Mouse (Mus musculus): ENCODE results near the gene Adcy4.

Gene Adcy4

DNA sequence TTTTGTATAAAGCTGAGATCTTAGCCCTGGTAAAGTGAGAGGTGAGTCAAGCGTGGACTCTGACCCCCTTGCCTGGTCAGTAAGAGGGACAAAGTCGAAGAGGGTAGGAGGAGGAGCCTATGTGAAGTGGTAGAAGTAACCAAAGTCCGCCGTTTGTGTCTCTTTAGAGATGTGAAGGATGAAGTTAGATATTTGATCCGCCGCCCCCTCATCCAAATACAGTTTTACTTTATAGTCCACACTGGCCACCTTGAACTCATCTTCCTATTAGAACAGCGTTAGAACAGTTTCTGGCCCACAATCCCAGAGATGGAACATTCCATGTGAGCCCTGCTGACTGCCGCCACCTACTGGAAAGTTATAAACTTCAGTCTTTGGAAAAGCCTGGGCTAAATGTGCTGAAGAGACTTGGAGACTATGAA, 25.5 kb downstream of the Adcy4 start, which contains the start of gene Cideb:
TSS of gene Cideb (minus strand) at position 96 of the 422 bp plus-strand sequence.
- ATAC-seq (ENCODE audit: low TSS enrichment) = peak; percentile 64

DNA sequence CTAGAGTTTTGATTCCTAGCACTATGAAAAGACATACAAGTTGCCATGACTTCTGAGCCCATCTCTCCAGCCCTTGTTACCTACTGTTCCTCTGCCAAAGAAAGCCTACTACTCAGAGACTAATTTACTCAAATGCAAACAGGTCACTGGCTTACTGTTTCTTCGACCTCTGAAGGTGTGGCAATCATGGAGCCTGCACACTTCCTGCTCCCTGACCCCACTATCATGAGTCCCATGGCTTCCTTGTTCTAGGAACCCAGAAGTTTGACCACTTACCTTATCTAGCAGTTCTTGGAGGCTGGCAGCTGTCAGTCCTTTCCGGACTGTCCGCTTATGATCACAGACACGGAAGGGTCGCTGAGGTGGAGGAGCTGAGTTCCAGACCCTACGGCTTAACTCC, 26.3 kb downstream of the Adcy4 start:
- no peak for ATAC-seq (ENCODE audit: low TSS enrichment)

DNA sequence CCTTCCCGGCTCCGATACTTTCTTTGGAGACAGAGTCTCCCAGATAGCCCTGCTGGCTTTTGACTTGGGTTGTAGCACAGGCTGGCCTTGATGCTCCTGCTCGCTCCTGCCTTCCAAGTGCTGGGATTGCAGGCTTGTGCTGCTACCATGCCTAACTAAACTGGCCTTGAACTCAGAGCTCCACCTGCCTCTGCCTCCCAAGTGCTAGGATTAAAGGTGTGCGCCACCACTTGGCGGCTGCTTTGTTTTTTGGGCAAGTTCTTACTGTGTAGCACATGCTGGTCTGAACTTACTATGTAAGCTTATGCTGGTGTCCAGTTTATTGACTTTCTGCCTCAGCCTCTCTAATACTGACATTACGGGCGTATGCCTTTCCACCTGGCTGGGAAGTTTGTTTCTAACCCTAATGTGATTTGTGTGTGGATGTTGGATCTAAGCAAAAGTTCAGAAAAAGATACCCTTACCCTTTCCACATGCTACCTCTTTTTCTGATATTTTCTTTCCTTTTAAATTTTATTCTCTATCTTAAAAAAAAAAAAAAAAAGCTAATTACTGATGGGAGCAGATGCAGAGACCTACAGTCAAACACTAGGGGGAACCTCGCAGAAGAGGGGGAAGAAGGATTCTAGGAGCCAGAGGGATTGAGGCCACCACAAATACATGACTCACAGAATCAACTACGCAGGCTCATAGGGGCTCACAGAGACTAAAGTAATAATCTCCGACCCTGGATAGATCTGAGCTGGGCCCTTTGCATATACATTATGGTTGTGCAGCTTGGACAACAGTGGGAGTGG, 36.6 kb downstream of the Adcy4 start:
- ATAC-seq (ENCODE audit: low TSS enrichment) = no peak

DNA sequence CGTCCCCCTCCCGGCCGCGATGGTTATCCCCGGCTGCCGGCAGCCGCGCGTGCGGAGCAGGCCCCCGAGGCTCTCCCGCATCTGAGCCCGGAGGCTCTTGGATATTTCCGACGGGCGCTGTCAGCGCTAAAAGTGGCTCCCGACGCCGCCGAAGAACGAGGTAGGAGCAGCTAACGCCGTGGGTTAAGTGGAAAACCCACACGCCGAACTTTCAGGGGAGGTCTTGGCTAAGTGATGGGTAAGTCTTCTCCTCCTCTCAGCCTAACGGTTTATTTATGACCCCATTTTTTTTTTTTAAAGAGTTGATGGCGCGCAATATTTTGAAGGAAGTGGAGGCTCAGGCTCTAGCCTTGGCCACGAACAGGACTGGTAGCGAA, 38.0 kb downstream of the Adcy4 start:
- no peak; the same call in 1 of the 2 replicates for ATAC-seq (ENCODE audit: low TSS enrichment)

DNA sequence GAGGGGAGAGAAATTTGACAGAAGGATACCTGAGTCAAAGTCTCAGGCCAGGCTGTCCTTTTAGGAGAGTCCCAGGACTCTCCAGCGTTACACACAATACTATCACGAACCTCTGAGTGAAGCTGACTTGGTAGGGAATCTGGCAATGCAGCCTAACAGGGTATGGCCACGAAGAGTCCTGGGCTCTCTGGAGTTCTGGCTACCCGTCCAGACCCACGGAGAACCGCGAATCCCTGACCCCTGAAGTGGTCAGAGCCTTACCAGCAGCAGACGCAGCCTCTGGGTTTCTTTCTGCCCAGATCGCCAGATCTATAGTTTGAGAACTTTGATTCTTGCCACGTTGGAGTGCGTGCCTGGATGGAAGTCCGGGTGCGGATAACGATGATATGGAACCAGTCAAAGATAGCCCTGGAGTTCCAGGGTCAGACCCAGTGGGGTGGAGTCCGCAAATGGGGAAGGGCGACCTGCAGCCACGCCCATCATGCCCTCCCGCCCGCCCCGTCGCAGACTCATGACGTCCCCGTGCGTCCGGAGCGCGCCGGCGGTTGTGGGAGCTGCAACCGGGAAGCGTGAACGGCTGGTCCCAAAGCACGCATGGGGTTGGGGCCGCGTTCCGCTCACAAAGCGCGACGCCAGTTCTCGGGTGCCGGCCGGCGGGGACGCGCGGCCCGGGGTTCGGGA, 38.6 kb downstream of the Adcy4 start, which contains the start of the genes Dhrs1 and Nop9:
TSS of gene Dhrs1 (minus strand) at position 511 of the 681 bp plus-strand sequence.
TSS of gene Nop9 (plus strand) at position 514 of the 681 bp plus-strand sequence.
- ATAC-seq (ENCODE audit: low TSS enrichment) = peak; percentile 72

DNA sequence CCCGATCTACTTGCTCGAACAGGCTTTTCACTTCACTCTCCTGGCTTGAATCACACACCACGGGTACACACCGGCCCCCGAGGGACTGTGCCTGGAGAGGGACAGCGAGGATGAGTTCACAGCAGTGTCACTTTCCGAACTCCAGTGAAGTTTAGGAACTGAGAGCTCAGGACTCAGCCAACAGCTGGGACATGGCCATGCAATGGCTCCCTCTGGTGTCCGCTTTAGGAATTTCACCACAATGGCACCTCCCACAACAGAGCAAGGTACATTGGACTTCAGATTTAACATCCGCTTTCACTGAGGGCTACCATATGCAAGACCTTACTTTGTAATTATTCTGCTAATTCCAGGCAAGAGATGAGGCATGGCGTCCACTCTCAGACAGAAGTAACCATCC, 40.2 kb downstream of the Adcy4 start:
- peak; percentile 66 for ATAC-seq (ENCODE audit: low TSS enrichment)

DNA sequence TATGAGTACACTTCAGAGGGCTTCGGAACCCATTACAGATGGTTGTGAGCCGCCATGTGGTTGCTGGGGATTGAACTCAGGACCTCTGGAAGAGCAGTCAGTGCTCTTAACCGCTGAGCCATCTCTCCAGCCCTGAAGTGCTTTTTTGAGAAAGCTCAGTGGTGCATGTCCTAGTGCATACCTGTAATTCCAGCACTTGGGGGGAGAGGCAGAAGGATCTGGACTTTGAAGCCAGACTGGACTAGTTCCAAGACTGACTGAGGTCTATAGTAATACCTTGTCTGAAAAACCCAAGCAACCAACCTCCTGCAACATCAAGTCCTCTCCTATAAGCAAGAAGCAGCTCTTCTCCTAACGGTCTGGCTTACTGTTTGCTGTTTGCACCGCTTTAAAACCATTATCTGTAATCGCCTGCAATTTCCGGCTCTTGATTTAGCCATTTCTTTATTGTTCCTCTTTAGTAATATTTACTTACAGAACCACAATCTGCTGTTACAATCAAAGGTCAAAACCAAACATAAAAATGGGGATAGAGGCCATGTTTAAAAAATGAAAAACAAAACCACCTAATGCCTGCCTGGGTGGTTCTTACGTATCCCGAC, 46.7 kb downstream of the Adcy4 start:
- ATAC-seq (ENCODE audit: low TSS enrichment) = no peak

DNA sequence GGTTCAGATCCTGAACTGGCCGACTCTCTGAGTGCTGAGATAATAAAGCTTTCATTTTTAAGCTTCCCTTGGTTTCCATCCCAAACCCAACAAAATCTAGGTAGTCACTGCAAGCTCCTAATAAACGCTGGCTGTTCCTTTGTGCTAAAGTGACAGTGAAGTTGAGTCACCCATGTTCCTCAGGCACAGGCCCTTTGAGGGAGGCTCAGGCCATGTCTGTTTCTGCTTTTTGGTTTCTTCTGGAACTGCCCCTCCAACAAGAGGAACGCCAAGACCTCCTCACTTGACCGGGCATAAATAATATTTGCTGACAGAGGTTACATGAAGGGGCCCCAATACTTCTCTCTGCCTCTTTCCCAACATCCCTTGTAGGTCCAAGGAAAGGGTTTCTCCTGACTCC, 48.1 kb downstream of the Adcy4 start:
- ATAC-seq (ENCODE audit: low TSS enrichment) = no peak

DNA sequence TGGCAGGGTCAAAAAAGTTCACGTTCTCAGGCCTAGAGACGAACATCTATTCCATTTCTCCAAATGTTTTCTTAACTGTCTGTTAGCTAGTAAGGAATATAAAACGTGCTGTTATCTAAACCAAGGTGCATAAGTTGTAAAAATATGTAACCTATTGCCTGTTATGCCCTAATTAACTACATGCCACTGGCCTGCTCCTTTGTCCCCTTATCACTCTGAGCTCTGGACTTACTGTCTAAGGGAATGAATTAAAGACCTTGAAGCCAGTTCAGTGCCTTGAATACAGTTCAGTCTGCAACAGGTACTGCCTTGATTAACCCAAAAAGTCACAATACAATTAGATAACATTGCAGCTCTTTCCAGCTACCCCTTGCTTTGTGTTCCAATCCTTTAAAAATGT, 48.6 kb downstream of the Adcy4 start:
- no peak for ATAC-seq (ENCODE audit: low TSS enrichment)

DNA sequence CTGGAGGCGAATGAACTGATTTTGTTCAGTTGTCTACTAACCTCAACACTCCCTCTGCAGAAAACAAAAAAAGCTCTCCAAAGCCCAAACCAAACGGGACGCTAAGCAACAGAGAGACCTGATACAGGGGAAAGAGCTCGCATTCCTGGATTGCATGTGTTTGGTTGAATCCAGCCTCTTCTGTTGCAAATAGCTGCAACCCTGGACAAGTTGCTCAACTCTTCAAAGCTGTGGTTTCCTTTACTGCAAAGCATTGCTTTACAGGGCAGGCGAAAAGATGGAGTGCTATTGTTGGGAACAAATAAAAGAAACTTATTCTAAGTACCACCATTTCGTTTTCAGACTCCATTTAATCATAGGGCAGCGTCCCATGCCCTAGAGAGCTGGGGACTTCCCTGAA, 49.0 kb downstream of the Adcy4 start:
- ATAC-seq (ENCODE audit: low TSS enrichment) = no peak

DNA sequence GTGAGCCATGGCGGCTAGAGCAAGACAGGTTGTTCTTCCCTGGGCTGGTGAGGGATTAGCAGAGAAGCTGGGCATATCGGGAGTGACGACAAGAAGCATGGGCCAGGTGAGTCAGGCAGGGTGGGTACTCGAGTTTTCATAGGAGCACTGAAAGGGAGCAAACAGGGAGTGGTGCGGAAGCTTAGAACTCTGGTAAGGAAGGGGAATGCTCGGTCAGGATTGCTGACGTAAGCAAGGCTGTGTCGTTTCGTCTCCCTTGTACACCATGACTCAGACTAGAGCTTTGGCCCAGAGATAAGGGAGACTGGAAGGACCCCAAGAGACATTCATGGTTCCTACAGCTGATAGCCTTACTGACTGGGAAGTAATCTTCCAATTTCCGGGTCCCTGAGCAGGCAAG, 50.0 kb downstream of the Adcy4 start:
- ATAC-seq (ENCODE audit: low TSS enrichment) = no peak

DNA sequence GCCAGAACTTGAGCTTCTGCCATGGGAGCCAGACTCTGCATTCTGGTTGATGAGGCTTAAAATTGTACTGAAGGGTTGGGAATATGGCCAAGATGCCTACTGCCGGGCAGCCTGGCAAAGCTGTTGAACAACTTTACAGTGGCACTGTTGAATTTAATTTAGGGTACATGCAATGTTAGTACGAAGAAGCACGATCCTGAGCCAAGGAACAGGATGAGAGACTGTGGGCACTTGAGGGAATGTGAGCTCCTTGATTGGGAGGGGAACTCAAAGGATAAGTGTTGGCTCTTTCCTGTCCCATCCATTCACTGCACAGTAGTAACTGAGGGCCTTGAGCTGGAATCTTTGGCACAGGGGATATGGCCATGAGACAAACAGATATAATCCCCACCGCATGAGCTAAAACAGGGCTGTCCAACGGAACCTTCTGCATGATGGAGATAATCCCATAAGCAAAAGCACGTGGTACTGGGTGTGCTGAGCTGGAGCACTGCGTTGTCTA, 53.3 kb downstream of the Adcy4 start:
- peak; percentile 93 for ATAC-seq (ENCODE audit: low TSS enrichment)

DNA sequence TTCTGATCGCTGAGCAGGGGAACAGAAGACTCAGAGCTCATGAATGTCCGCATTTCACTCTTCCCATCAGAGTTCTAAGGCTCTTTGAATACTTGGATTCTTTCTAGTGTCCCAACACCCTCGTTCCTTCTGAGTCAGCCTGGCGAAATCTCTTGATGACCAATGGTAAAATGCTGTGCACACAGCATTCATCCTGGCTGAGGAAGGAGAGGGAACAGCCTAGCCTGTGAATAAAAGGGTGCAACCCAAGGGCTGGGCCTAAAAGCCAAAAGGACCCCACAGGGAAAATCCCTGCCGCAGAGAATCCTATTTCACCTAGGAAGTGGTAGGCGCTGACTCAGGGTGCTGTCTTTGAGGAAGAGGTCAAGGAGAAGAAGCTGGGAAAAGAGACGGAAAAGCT, 53.8 kb downstream of the Adcy4 start:
- peak; percentile 12; the same call in 1 of the 2 replicates for ATAC-seq (ENCODE audit: low TSS enrichment)

DNA sequence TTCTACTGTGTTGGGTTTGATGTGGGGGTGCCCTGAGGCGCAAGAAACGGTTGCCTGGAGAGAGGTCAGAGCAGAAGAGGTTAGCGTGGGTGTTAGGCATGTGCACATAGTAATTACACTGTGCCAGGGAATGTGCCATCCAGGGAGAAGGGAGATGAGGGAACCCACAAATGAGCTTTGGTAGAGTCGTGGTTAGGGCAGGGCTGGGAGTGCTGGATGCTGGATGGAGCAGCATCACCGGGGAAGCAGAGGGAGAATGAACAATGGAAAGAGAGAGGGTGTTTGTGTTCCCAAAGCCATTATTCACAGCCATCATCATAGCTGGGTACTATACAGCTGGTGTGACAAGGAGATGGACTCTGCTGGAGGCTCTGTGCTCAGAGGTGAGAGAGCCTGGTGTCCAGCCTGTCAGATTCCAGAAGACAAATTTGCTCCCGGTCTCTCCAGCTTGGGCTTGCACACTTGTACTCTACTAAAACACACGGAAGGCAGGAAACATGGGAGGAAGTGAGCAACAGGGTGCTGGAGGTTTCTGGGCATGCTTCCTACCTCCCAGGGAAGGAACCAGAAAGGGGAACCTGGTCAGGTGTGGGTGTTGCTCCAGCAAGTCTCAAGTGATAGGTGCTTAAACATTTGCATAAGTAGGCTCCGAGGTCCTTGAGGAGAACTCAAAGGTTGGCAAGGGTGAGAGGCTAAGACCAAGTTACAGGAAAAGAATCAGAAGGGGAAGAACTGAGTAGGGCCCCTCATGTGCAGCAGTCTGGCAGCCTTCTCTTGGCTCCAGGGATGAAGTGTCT, 55.8 kb downstream of the Adcy4 start:
- ATAC-seq (ENCODE audit: low TSS enrichment) = no peak

DNA sequence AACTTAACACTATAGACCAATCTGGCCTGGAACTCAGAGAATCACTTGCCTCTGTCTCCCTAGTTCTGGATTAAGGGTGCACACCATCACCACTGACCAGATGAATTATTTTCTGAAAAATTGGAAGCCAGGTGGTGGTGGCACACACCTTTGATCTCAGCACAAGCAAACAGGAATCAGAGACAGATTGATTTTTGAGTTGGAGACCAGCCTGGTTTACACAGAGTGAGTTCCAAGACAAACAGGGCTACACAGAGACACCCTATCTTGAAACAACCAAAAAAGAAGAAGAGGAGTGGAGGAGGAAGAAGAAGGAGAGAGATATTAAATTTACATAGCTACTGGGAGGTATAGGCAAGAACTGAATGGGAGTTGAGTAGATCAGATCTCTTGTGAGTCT, 57.6 kb downstream of the Adcy4 start:
- no peak for ATAC-seq (ENCODE audit: low TSS enrichment)

DNA sequence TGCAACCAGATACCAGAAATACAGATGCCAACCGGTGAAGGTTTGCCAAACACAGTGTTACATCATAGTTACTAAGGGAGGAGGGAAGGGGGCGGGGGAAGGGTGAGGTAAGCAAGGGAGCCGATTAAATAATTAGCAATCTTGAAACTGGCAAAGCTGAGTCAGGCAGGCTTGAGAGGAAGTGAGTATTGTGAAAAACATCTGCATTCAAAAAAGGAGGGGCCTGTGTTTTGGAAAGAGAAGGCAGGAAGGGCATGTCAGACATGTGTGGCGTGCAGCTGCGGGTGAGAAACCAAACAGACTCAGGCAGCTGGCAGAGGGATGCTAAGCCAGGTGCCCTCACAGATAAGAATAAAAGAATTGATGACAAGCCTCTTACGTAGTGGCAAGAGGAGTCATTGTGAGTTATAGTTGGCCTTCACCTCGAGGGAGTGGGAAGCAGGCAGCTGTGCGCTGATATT, 59.5 kb downstream of the Adcy4 start:
- no peak for ATAC-seq (ENCODE audit: low TSS enrichment)

DNA sequence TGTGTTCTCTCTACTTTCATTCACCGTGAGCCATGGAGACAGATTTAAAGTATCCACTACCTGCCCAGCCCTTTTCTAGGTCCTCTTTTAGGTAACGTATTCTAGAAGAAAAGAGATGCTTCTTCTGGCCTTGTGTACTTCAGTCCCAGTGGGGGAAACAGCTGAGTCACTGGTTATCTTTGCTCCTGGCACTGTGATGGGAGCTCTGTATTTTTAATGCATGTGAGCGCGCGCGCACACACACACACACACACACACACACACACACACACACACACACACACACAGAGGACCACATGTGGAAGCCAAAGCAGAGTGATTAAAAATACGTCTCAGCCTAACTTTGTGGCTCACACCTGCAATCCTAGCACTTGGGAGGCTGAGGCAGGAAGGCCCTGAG, 60.5 kb downstream of the Adcy4 start:
- ATAC-seq (ENCODE audit: low TSS enrichment) = no peak

DNA sequence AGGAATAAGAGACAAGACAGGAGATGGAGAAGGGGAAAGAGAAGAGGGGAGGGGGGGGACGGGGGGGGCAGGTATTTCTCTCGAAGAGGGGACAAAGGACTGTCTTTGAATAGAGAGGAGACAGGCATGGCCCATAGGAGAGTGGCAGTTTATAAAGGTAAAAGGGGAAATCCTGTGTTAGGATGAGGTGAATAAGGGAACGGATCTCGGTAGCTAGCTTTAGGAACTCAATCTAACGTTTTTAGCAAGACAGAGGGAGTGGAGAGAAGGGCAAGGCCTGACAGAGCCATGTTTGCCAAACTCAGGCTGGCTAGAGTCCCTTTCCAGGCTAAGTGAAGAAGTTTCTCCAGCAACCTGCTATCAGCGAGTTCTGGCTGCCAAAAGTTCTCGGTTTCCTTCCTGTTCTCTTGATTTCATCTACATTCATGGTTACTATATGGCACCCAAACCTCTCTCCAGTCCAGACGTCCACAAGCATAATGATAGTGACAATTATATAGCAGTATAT, 61.4 kb downstream of the Adcy4 start:
- no peak for ATAC-seq (ENCODE audit: low TSS enrichment)

DNA sequence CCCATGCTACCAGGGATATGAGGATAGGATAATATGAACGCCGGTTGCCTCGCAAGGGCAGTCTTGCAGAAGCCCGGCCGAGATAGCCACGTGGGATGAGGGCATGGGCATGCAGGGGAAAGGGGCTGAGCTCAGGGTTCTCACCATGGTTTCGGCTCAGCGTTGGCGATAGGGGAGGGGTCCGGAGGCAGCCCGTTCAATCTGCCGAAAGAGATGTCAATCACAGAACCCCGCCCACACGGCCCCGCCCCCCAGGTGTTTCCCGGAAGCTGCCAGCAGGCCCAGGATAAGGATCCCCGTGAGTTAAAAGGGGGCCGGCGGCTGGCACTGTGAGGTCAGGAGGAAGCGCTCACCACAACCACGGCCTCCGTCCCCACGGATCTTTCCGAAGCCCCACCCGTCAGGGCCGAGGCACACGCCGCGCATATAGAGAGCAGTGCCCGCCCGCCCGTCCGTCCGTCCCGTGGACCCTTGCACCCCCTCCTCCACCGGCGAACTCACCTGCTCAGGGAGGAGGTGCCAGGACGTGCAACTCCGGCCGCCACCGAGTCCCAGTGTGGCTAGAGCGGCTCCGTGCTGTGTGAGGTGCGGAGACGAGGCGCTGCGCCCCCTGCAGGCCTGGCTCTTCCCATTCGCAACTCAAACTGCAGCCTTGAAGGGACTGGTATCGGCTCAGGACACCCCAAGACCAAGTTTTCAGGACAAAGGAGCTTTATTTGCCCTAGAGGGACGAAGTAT, 62.0 kb downstream of the Adcy4 start, which contains the start of gene Rabggta:
TSS of gene Rabggta (minus strand) at position 564 of the 738 bp plus-strand sequence.
- peak; percentile 90 for ATAC-seq (ENCODE audit: low TSS enrichment)

DNA sequence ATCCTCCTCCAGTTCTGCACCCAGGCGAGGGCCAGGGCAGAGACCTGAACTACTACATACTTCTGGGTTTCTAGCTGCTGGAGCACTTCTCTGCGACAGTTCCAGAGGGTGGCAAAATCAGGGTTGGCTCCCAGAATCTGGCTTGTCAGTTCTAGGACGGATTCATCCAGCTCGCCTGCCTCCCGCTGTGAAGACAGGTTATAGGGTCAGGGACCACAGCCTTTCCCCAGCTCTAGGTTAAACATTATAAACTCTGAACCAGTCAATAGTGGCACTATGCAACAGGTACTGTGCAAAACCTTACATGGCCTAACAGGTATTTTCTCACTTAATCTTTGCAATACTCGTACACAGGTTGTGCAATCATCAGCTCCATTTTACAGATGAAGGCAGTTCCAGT, 62.8 kb downstream of the Adcy4 start:
- ATAC-seq (ENCODE audit: low TSS enrichment) = no peak

DNA sequence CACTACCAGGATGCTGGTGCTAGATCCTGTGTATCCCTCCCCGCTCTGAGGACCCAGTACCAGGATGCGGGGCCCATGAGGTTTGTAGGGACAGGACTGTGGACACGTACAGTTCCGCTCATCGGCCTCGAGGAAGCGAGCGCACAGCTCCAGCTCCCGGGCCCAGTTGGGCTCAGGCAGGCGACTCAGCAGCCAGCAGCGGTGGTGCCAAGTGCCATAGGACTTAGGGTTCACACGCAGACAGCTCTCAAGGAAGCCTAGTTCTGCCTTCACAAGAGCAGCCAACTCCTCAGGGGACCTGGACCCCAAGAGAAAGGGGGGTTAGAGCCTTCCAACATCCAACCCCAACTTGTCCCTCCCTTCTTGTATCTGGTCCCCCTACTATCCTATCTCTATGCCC, 63.2 kb downstream of the Adcy4 start:
- no peak for ATAC-seq (ENCODE audit: low TSS enrichment)
